Mouse (Mus musculus) testis, postnatal 14 days (tissue): ENCODE data around the gene 1700025B11Rik.
"Not testable (repeated sequence)": the region's sequence is repeated elsewhere in the genome, so short reads cannot be mapped to it uniquely, and the experiment has no call there.

Experiments used
- DNase-seq: peaks from one replicate; pipeline ENCODE4 v3.0.0; 2021; ENCODE audit warnings: low spot score

Gene 1700025B11Rik

GRCm38 (mm10) chr15:77561792-77562191 is at the start of gene 1700025B11Rik:
Gene 1700025B11Rik (minus strand): TSS chr15:77561892.
- DNase-seq, result no peak

GRCm38 (mm10) chr15:77606069-77606468 is 44.4 kb upstream of the 1700025B11Rik start:
- DNase-seq, result no peak

GRCm38 (mm10) chr15:77598958-77599357 is 37.3 kb upstream of the 1700025B11Rik start, which contains the start of gene Gm36245:
Gene Gm36245 (plus strand): TSS chr15:77599258.
- DNase-seq, result no peak

- no peak for DNase-seq
Measured at GRCm38 (mm10) chr15:77598429-77598828, 36.7 kb upstream of the 1700025B11Rik start.

- DNase-seq, result no peak
Measured at GRCm38 (mm10) chr15:77595961-77596360, 34.3 kb upstream of the 1700025B11Rik start, which contains the start of gene Apol10b. Gene Apol10b (minus strand): TSS chr15:77596125.

GRCm38 (mm10) chr15:77593557-77593956 is 31.9 kb upstream of the 1700025B11Rik start:
- no peak for DNase-seq

GRCm38 (mm10) chr15:77590881-77591280 is 29.2 kb upstream of the 1700025B11Rik start:
- DNase-seq, result no peak

- DNase-seq, result no peak
Measured at GRCm38 (mm10) chr15:77588981-77589380, 27.3 kb upstream of the 1700025B11Rik start.

- no peak for DNase-seq
Measured at GRCm38 (mm10) chr15:77587026-77587425, 25.3 kb upstream of the 1700025B11Rik start.

- peak; percentile 38 for DNase-seq
Measured at GRCm38 (mm10) chr15:77581681-77582080, 20.0 kb upstream of the 1700025B11Rik start.

- DNase-seq, result no peak
Measured at GRCm38 (mm10) chr15:77579311-77579710, 17.6 kb upstream of the 1700025B11Rik start.

- DNase-seq, result no peak
Measured at GRCm38 (mm10) chr15:77578801-77579200, 17.1 kb upstream of the 1700025B11Rik start.

GRCm38 (mm10) chr15:77563219-77563618 is 1.5 kb upstream of the 1700025B11Rik start:
- no peak for DNase-seq

- not testable (repeated sequence) for DNase-seq
Measured at GRCm38 (mm10) chr15:77539221-77539620, 22.5 kb downstream of the 1700025B11Rik start.

GRCm38 (mm10) chr15:77533216-77533615 is 28.5 kb downstream of the 1700025B11Rik start, which contains the start of gene Apol7c:
Gene Apol7c (minus strand): TSS chr15:77533316.
- DNase-seq, result no peak

GRCm38 (mm10) chr15:77523186-77523843 is 38.4 kb downstream of the 1700025B11Rik start:
- DNase-seq, result not testable (repeated sequence)

GRCm38 (mm10) chr15:77520596-77520995 is 41.1 kb downstream of the 1700025B11Rik start:
- DNase-seq, result not testable (repeated sequence)
